Mouse (Mus musculus) spleen, postnatal 0 days (tissue): ENCODE results near the gene Lyzl6. TPM values are rescaled to one million over a fixed set of nuclear protein-coding genes. Genes with fewer than 3 reads are reported as not detected.

Source experiments
- polyA plus RNA-seq: library from polyadenylated mRNA; unstranded; fragments of >200 nt; fragmentation: Nextera tagmentation; extraction: Ambion mirVana; gene quantifications from 2 replicates; pipeline ENCODE4 v1.2.1, GENCODE M21; 2015

The Lyzl6 gene
- polyA plus RNA-seq = not detected in 2 replicates

DNA sequence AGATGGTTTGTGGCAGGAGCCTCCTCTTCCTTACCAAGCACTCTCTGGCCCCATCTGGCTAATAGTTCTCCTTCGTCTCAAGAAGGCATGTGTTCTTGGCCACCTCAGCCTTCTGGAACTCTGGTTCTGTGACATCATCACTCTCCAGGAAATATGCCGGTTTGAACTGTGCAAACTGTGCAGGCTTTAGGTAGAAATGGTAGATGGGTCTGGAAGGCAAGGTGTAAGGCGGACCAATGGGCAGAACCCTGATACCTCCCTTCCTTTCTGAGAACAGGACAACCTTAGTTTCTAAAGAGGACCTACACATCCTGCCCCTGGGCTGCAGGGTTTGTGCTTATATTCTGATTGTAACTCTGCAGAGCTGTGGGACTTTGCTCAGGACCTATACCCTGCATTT, at the start of gene Lyzl6:
TSS of gene Lyzl6 (minus strand) at position 101 of the 400 bp plus-strand sequence.

GRCm38 (mm10) chr11:103649301-103649982, 10.8 kb upstream of the Lyzl6 start, which contains the start of gene Rprml:
Gene Rprml (plus strand): TSS chr11:103649570.

GRCm38 (mm10) chr11:103621040-103621439, 17.6 kb downstream of the Lyzl6 start, which contains the start of gene Gm884:
Gene Gm884 (minus strand): TSS chr11:103621140.

Other genes with a start within 250 kb of the Lyzl6 start
- 3.6 and 4.1 TPM in 2 replicates for gene Plekhm1, start 226.2 kb downstream of the Lyzl6 start, polyA plus RNA-seq
- not detected in 2 replicates for gene Lrrc37a, start 134.3 kb downstream of the Lyzl6 start, polyA plus RNA-seq
- not detected in 2 replicates for gene Gm884, start 17.8 kb downstream of the Lyzl6 start, polyA plus RNA-seq
- gene Rprml, start 10.7 kb upstream of the Lyzl6 start, polyA plus RNA-seq = not detected in 2 replicates
- gene Gosr2, start 59.0 kb upstream of the Lyzl6 start, polyA plus RNA-seq = 42.2 and 45.2 TPM in 2 replicates
- not detected in 2 replicates for gene Wnt9b, start 110.9 kb upstream of the Lyzl6 start, polyA plus RNA-seq
- 0.06 TPM in 1 of 2 replicates, not detected in the other for gene Wnt3, start 135.3 kb upstream of the Lyzl6 start, polyA plus RNA-seq